Mouse (Mus musculus) 3134 (cell line): Measurements from ENCODE around the gene Olfr231.

Source experiments
- DNase-seq: peaks from one replicate; pipeline ENCODE4 v3.0.0-alpha.2; 2011; ENCODE audit warnings: low spot score; ENCODE audit not compliant: insufficient read length; ENCODE audit errors: extremely low read depth

Olfr231 gene

GRCm38 (mm10) chr1:174121062-174121461 lies at the start of gene Olfr231:
TSS of gene Olfr231 (minus strand) at chr1:174121162.
- DNase-seq, result no peak

GRCm38 (mm10) chr1:174169024-174169423 lies 48.1 kb upstream of the Olfr231 start:
- DNase-seq, result no peak

GRCm38 (mm10) chr1:174159095-174159494 lies 38.1 kb upstream of the Olfr231 start:
- no peak for DNase-seq

GRCm38 (mm10) chr1:174158512-174158911 lies 37.5 kb upstream of the Olfr231 start:
- DNase-seq, result no peak

- DNase-seq, result no peak
Observed at GRCm38 (mm10) chr1:174157622-174158021, 36.7 kb upstream of the Olfr231 start.

GRCm38 (mm10) chr1:174155333-174155732 lies 34.4 kb upstream of the Olfr231 start, which contains the start of gene Olfr420:
TSS of gene Olfr420 (plus strand) at chr1:174155633.
- no peak for DNase-seq

GRCm38 (mm10) chr1:174149289-174149688 lies 28.3 kb upstream of the Olfr231 start:
- DNase-seq, result no peak

- no peak for DNase-seq
Observed at GRCm38 (mm10) chr1:174146696-174147095, 25.7 kb upstream of the Olfr231 start.

GRCm38 (mm10) chr1:174141384-174141783 lies 20.4 kb upstream of the Olfr231 start:
- DNase-seq, result no peak

GRCm38 (mm10) chr1:174131999-174132398 lies 11.0 kb upstream of the Olfr231 start:
- DNase-seq, result no peak

- no peak for DNase-seq
Observed at GRCm38 (mm10) chr1:174131217-174131616, 10.3 kb upstream of the Olfr231 start, which contains the start of gene Olfr424. TSS of gene Olfr424 (plus strand) at chr1:174131517.

GRCm38 (mm10) chr1:174103735-174104134 lies 17.2 kb downstream of the Olfr231 start:
- peak; percentile 14 for DNase-seq

- no peak for DNase-seq
Observed at GRCm38 (mm10) chr1:174096591-174096990, 24.4 kb downstream of the Olfr231 start, which contains the start of gene Olfr427. TSS of gene Olfr427 (plus strand) at chr1:174096891.

- DNase-seq, result no peak
Observed at GRCm38 (mm10) chr1:174084031-174084430, 36.9 kb downstream of the Olfr231 start, which contains the start of gene Olfr429. TSS of gene Olfr429 (plus strand) at chr1:174084331.

GRCm38 (mm10) chr1:174066305-174066704 lies 54.7 kb downstream of the Olfr231 start, which contains the start of gene Olfr430:
TSS of gene Olfr430 (plus strand) at chr1:174066605.
- no peak for DNase-seq
